Comparison of ENCODE assay signal across 15 mouse cellular contexts in the genomic region with DNA sequence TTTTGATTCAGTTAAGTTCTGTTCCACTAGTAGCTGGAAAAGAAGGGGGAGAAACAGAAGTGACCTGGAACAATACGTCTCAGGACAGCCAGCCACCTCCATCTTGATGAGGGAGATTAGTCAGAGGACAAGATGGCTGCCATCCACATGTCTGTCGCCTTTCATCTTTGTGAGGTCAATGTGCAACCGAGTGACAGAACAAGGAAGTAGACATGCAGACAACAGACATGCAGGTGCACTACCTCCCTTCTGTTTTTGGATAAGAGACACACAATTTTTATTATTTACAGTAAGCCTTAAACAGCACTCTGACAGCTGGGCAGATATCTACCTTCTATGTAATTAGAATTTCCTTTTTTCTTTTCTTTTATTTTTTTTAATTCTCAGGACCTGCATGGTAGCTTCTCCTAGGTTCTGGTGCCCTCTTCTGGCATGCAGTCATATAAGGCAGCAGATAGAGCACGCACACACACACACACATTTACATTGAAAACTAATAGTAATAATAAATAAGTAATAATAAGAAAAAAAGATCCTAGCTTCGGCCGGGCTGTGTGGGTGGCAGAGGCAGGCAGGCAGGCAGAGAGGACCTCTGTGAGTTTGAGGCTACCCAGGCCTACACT. TPM values are rescaled to one million over a fixed set of nuclear protein-coding genes. Genes with fewer than 3 reads are reported as not detected.
DNase-seq lines count a peak whose midpoint lies in the region; ATAC-seq and TF ChIP-seq lines count a peak whose summit lies in the region.
"Had no signal": no experiment of that assay in that cellular context is flagged by ENCODE, and none has a peak within 500 bp of the region (broad histone marks: within the 10 kb centered on the region; RNA-seq: fewer than 3 reads in every experiment).

No protein-coding gene starts in this region.

- H3K27ac ChIP-seq in embryonic facial prominence, embryonic 11.5 days (replicated peaks; ENCODE audit: low read depth, low read length), result no peak overlapping the region
- H3K27ac ChIP-seq in embryonic facial prominence, embryonic 10.5 days (replicated peaks), result no peak overlapping the region
- H3K27ac ChIP-seq in MEL (ENCODE audit: control insufficient read depth, low read depth, low read length), result no peak overlapping the region
- no peak overlapping the region for H3K27ac ChIP-seq in forebrain, embryonic 13.5 days
- H3K27ac ChIP-seq: embryonic facial prominence, embryonic 13.5 days; gastrocnemius, adult 2 months; limb, embryonic 15.5 days had no signal

- no peak for ATAC-seq in embryonic facial prominence, embryonic 11.5 days (replicated peaks; ENCODE audit: insufficient number of reproducible peaks, low FRiP score, low TSS enrichment, low read depth)
- ATAC-seq in forebrain, embryonic 13.5 days, result no peak

- H3K9ac ChIP-seq in embryonic facial prominence, embryonic 11.5 days (replicated peaks; ENCODE audit: low read length), result no peak overlapping the region
- no peak overlapping the region for H3K9ac ChIP-seq in MEL (ENCODE audit: control insufficient read depth, low read depth, low read length, poor library complexity, severe bottlenecking)
- no peak overlapping the region for H3K9ac ChIP-seq in forebrain, embryonic 13.5 days
- H3K9ac ChIP-seq: embryonic facial prominence, embryonic 13.5 days; limb, embryonic 15.5 days had no signal

- no peak for TF ChIP-seq EP300 in MEL (IDR thresholded peaks at IDR 0.05; ENCODE audit: low read depth in 1 of 2, low read length in 2 of 2)

- 95% methylated on average over 6 of the region's 6 CpGs for WGBS in embryonic facial prominence, embryonic 11.5 days
- WGBS in embryonic facial prominence, embryonic 10.5 days, result 89% methylated on average over 6 of the region's 6 CpGs
- 92% methylated on average over 6 of the region's 6 CpGs for WGBS in forebrain, embryonic 13.5 days

- no peaks in the 10 kb centered on the region for H3K79me2 ChIP-seq in MEL (ENCODE audit: control insufficient read depth, insufficient read depth, low read length, poor library complexity)

- no peaks in the 10 kb centered on the region for H3K36me3 ChIP-seq in embryonic facial prominence, embryonic 11.5 days (replicated peaks; ENCODE audit: control insufficient read depth, insufficient read depth, low read depth, low read length)
- H3K36me3 ChIP-seq in embryonic facial prominence, embryonic 10.5 days (replicated peaks), result 0 out of 2 replicates have a peak, but pooled peaks cover 3% of the 10 kb centered on the region
- H3K36me3 ChIP-seq in MEL (ENCODE audit: control insufficient read depth in 1 of 2, insufficient read depth in 2 of 2, low read length in 2 of 2), result no peaks in the 10 kb centered on the region
- no peaks in the 10 kb centered on the region for H3K36me3 ChIP-seq in forebrain, embryonic 13.5 days (ENCODE audit: poor library complexity, severe bottlenecking)
- H3K36me3 ChIP-seq: embryonic facial prominence, embryonic 13.5 days; limb, embryonic 15.5 days had no signal

- no peaks in the 10 kb centered on the region for H3K4me1 ChIP-seq in embryonic facial prominence, embryonic 11.5 days (ENCODE audit: control insufficient read depth, insufficient read depth, low read length)
- peaks cover 23% of the 10 kb centered on the region; the same call in 1 of the 2 replicates for H3K4me1 ChIP-seq in embryonic facial prominence, embryonic 10.5 days
- no peaks in the 10 kb centered on the region for H3K4me1 ChIP-seq in MEL (ENCODE audit: control insufficient read depth in 1 of 2, insufficient read depth in 2 of 2, low read length in 2 of 2)
- peaks cover 3% of the 10 kb centered on the region; the same call in 1 of the 2 replicates for H3K4me1 ChIP-seq in forebrain, embryonic 13.5 days
- H3K4me1 ChIP-seq: embryonic facial prominence, embryonic 13.5 days had no signal

- no peak overlapping the region for H3K4me2 ChIP-seq in embryonic facial prominence, embryonic 11.5 days (ENCODE audit: low read depth, low read length)
- H3K4me2 ChIP-seq in forebrain, embryonic 13.5 days, result no peak overlapping the region
- H3K4me2 ChIP-seq: embryonic facial prominence, embryonic 13.5 days; limb, embryonic 15.5 days; midbrain, embryonic 11.5 days had no signal

- H3K27me3 ChIP-seq in embryonic facial prominence, embryonic 11.5 days (ENCODE audit: control insufficient read depth, insufficient read depth, low read length), result no peaks in the 10 kb centered on the region
- no peaks in the 10 kb centered on the region for H3K27me3 ChIP-seq in embryonic facial prominence, embryonic 10.5 days (replicated peaks; ENCODE audit: low read depth, poor library complexity, severe bottlenecking)
- H3K27me3 ChIP-seq in MEL (ENCODE audit: control insufficient read depth in 1 of 2, insufficient read depth in 2 of 2, low read length in 2 of 2), result no peaks in the 10 kb centered on the region
- peaks cover 7% of the 10 kb centered on the region; the same call in 1 of the 2 replicates for H3K27me3 ChIP-seq in forebrain, embryonic 13.5 days
- H3K27me3 ChIP-seq: embryonic facial prominence, embryonic 13.5 days; limb, embryonic 15.5 days had no signal

- TF ChIP-seq RAD21 in MEL (IDR thresholded peaks at IDR 0.05; ENCODE audit: low read depth, low read length), result no peak; the same call in 1 of the 2 replicates

- TF ChIP-seq POLR2A in MEL (IDR thresholded peaks at IDR 0.05; ENCODE audit: control insufficient read depth in 1 of 2, insufficient read depth in 1 of 2, low read depth in 1 of 2, low read length in 2 of 2, poor library complexity in 1 of 2), result no peak

- no peak overlapping the region for H3K4me3 ChIP-seq in embryonic facial prominence, embryonic 11.5 days (ENCODE audit: low read depth, low read length)
- H3K4me3 ChIP-seq in embryonic facial prominence, embryonic 10.5 days, result no peak overlapping the region
- H3K4me3 ChIP-seq in MEL (ENCODE audit: control insufficient read depth in 1 of 2, insufficient read depth in 1 of 2, low read depth in 2 of 2, low read length in 2 of 2), result no peak overlapping the region
- H3K4me3 ChIP-seq in forebrain, embryonic 13.5 days, result no peak overlapping the region
- H3K4me3 ChIP-seq: embryonic facial prominence, embryonic 13.5 days; gastrocnemius, adult 2 months; limb, embryonic 15.5 days had no signal

- intact Hi-C loops in left cerebral cortex, postnatal 25 days (cut with DNase I), result loop anchor here (10.0 kb wide), 1 partner anchor 339 kb away; a partner anchor contains a TSS

- peak; percentile 3 for DNase-seq in embryonic facial prominence, embryonic 11.5 days (ENCODE audit: low spot score)
- DNase-seq in embryonic facial prominence, embryonic 10.5 days (ENCODE audit: low spot score), result no peak
- peak; percentile 16 for DNase-seq in lung, postnatal 36 days
- no peak for DNase-seq in lung, postnatal 4 days
- DNase-seq in MEL (ENCODE audit: low read depth, low spot score), result peak; percentile 99
- DNase-seq in forelimb bud, embryonic 11.5 days (ENCODE audit: low read depth, low spot score), result peak; percentile 58
- no peak for DNase-seq in left cerebral cortex, postnatal 25 days (ENCODE audit: low spot score in 2 of 2)
- DNase-seq: gastrocnemius, adult 2 months; heart, postnatal 14 days had no signal

- H3K9me3 ChIP-seq in embryonic facial prominence, embryonic 11.5 days (replicated peaks; ENCODE audit: control insufficient read depth, low read length), result no peaks in the 10 kb centered on the region
- peaks cover 16% of the 10 kb centered on the region for H3K9me3 ChIP-seq in embryonic facial prominence, embryonic 10.5 days
- no peaks in the 10 kb centered on the region for H3K9me3 ChIP-seq in MEL (replicated peaks; ENCODE audit: insufficient read depth, low read length)
- H3K9me3 ChIP-seq in forebrain, embryonic 13.5 days (replicated peaks), result peaks cover 3% of the 10 kb centered on the region; the same call in 1 of the 2 replicates
- H3K9me3 ChIP-seq: limb, embryonic 15.5 days had no signal

- peak in 1 of 3 experiments; percentile 6; a peak in 2 of 6 replicates for TF ChIP-seq CTCF in MEL (IDR thresholded peaks at IDR 0.05 in 2 of 3, conservative IDR thresholded peaks at IDR 0.05 in 1 of 3; ENCODE audit: control insufficient read depth in 1 of 3, insufficient read depth in 1 of 3, low read depth in 2 of 3, low read length in 3 of 3, poor library complexity in 1 of 3, severe bottlenecking in 1 of 3)

TF ChIP-seq in MEL, 35 proteins besides CTCF, POLR2A, EP300 and RAD21 (continues in another document):
- TF ChIP-seq ZNF384 (IDR thresholded peaks at IDR 0.05; ENCODE audit: low read depth, low read length) (peak; percentile 68), ETS1 (IDR thresholded peaks at IDR 0.05; ENCODE audit: low read depth, low read length) (peak; percentile 9; the same call in 1 of the 2 replicates), BHLHE40 (IDR thresholded peaks at IDR 0.05; ENCODE audit: borderline replicate concordance, low read depth, low read length) (no peak), NELFE (IDR thresholded peaks at IDR 0.05; ENCODE audit: low read depth, low read length) (no peak)

RNA-seq across cellular contexts. Expression of a gene that starts 4.4 kb away (rescaled TPM):
- 6.7 and 10.1 TPM in 2 replicates for polyA plus RNA-seq in embryonic facial prominence, embryonic 11.5 days (2014; fragmentation: Nextera tagmentation; extraction: Ambion mirVana)
- 13.6 and 16.3 TPM in 2 replicates for polyA plus RNA-seq in embryonic facial prominence, embryonic 10.5 days (2016; fragmentation: Nextera tagmentation; extraction: Ambion mirVana)
- total RNA-seq in MEL (2012; rRNA removed), result not detected in 2 replicates
- polyA plus RNA-seq in MEL (2012; ENCODE audit: insufficient read depth in 1 of 2, insufficient read length in 2 of 2, low read depth in 1 of 2, low replicate concordance in 2 of 2, missing spikeins in 1 of 2), result not detected
- 10 to 100 TPM; 31.7 to 33.9 TPM for total RNA-seq in left cerebral cortex, postnatal 25 days (2021)
- 20.4 and 25.2 TPM in 2 replicates for polyA plus RNA-seq in forebrain, embryonic 13.5 days (2015; fragmentation: Nextera tagmentation; extraction: Ambion mirVana)

RNA-seq across cellular contexts. Expression of a gene that starts 40.1 kb away (rescaled TPM):
- not detected in 2 replicates for polyA plus RNA-seq in embryonic facial prominence, embryonic 11.5 days (2014; fragmentation: Nextera tagmentation; extraction: Ambion mirVana)
- not detected in 2 replicates for polyA plus RNA-seq in embryonic facial prominence, embryonic 10.5 days (2016; fragmentation: Nextera tagmentation; extraction: Ambion mirVana)
- not detected in 2 replicates for total RNA-seq in MEL (2012; rRNA removed)
- polyA plus RNA-seq in MEL (2012; ENCODE audit: insufficient read depth in 1 of 2, insufficient read length in 2 of 2, low read depth in 1 of 2, low replicate concordance in 2 of 2, missing spikeins in 1 of 2), result not detected
- total RNA-seq in left cerebral cortex, postnatal 25 days (2021), result not detected
- polyA plus RNA-seq in forebrain, embryonic 13.5 days (2015; fragmentation: Nextera tagmentation; extraction: Ambion mirVana), result not detected in 2 replicates
- total RNA-seq: G1E; gastrocnemius, adult 2 months; heart, postnatal 14 days; layer of hippocampus, postnatal 10 days had no signal
- polyA plus RNA-seq: embryonic facial prominence, embryonic 13.5 days; G1E; limb, embryonic 15.5 days; midbrain, embryonic 11.5 days had no signal

RNA-seq across cellular contexts. Expression of a gene that starts 47.7 kb away (rescaled TPM):
- polyA plus RNA-seq in embryonic facial prominence, embryonic 11.5 days (2014; fragmentation: Nextera tagmentation; extraction: Ambion mirVana), result 0.56 TPM in 1 of 2 replicates, not detected in the other
- 0.10 TPM in 1 of 2 replicates, not detected in the other for polyA plus RNA-seq in embryonic facial prominence, embryonic 10.5 days (2016; fragmentation: Nextera tagmentation; extraction: Ambion mirVana)
- not detected in 2 replicates for total RNA-seq in MEL (2012; rRNA removed)
- 1 to 10 TPM in 1 of 2 experiments, not detected in 1; 1.9 TPM for polyA plus RNA-seq in MEL (2012; ENCODE audit: insufficient read depth in 1 of 2, insufficient read length in 2 of 2, low read depth in 1 of 2, low replicate concordance in 2 of 2, missing spikeins in 1 of 2)
- not detected for total RNA-seq in left cerebral cortex, postnatal 25 days (2021)
- polyA plus RNA-seq in forebrain, embryonic 13.5 days (2015; fragmentation: Nextera tagmentation; extraction: Ambion mirVana), result 0.20 TPM in 1 of 2 replicates, not detected in the other
- total RNA-seq: gastrocnemius, adult 2 months had no signal
- polyA plus RNA-seq: embryonic facial prominence, embryonic 13.5 days; limb, embryonic 15.5 days; midbrain, embryonic 11.5 days had no signal

Comparison
In these comparisons a context has a peak if more than half of its experiments do, and no peak if none do; other contexts are left out.
1. DNase-seq: peak in embryonic facial prominence, embryonic 11.5 days (single experiment), lung, postnatal 36 days (single experiment), MEL (single experiment) and forelimb bud, embryonic 11.5 days (single experiment); none in embryonic facial prominence, embryonic 10.5 days (single experiment), lung, postnatal 4 days (0 of 2) and left cerebral cortex, postnatal 25 days (0 of 2).